Mouse (Mus musculus): ENCODE measurements around the gene Pde4c.

The Pde4c gene

DNA sequence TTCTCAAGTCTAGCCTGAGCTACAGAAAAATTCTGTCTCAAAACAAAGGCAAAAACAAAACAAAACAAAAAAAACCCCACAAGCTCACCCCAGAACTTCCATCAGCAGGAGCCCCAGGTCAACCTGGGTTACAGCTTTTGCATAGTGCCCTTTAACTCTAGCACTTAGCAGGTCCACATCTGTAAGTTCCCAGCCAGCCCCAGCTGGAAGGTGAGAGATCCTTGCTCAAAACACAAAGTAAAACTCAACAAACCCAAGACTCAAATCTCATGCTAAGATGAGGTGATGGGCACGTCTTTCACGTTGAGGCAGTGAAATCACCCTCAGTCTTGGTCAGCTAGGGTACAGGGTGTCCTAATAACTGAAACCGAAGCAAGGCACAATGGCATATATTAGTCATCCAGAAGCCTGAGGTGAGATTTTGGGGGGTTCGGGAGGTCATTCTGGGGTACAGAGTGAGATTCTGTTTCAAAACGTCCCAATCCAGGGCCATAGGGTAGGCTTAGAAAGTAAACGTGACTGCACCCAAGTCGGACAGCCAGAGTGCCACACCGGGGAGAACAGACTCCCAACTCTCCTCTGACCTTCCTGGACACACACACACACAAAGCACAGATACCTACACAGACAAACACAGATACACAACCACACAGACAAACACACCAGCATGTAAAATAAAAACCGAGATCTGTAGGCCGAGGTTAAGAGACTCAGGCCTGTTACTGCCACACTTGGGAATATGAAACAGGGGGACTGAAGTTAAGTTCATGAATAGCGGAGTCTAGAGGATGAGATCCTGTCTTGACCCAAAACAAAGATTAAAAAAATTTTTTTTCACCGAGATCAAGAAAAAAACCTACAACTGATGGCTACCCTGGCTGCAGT, 25.9 kb upstream of the Pde4c start:
- CTCF ChIA-PET, result interaction anchor here (0.5 kb wide), 1 partner anchor 319 kb away, joined by 4 read pairs; no protein-coding TSS in a partner anchor

DNA sequence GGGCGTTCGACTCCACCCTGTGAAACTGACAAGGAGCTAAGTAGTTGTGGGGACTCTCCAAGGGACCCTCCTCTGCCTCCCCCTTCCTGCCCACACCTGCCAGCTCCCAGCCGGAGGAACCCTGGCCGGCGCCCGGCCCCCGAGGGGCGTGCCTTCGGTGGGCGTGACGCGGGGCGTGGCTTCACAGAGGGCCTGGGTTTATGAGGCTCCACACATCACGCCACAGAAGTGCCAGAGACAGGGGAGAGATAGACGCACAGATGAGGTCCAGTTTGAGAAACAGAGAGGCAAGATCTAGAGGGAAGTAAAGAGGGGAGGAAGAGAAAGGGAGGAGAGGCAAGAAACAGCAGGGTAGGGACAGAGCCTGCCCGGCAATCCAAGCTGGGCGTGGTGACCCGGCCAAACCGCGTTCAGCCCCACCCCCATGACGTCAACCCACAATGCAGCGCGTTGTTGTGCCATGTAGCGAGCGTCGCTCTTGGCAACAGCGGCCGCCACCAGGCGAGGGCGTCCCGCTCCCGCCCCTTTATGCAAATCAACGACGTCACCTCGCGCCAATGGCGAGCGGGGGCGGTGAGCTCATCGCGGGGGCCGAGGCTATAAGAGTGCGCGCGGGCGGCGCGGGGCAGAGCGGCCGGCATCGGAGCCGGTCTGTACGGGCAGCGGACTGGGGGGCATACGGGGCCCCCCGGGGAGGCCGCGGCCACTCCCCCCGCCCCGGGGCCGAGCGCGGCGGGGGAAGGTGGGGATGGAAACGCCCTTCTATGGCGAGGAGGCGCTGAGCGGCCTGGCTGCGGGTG, 25.0 kb upstream of the Pde4c start, which contains the start of gene Jund:
Gene Jund (plus strand): TSS at position 640 of the 800 bp plus-strand sequence.
- CTCF ChIA-PET, result interaction anchor here (0.5 to 1.0 kb wide), 2 partner anchors 25 to 320 kb away, joined by 4 read pairs; partner anchors contain the start of gene Lsm4

DNA sequence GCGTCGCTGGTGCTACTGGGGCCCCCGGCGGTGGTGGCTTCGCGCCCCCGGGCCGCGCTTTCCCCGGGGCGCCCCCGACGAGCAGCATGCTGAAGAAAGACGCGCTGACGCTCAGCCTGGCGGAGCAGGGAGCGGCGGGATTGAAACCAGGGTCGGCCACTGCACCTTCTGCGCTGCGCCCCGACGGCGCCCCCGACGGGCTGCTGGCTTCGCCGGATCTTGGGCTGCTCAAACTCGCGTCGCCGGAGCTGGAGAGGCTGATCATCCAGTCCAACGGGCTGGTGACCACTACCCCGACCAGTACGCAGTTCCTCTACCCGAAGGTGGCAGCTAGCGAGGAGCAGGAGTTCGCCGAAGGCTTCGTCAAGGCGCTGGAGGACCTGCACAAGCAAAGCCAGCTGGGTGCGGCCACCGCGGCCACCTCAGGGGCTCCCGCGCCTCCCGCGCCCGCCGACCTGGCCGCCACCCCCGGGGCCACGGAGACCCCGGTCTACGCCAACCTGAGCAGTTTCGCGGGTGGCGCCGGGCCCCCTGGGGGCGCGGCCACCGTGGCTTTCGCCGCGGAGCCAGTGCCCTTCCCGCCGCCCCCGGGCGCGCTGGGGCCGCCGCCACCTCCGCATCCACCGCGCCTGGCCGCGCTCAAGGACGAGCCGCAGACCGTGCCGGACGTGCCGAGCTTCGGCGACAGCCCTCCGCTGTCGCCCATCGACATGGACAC, 24.2 kb upstream of the Pde4c start:
- CTCF ChIA-PET, result interaction anchor here (0.6 to 1.0 kb wide), 2 partner anchors 26 to 28 kb away, joined by 3 to 4 read pairs; partner anchors contain the start of gene Lsm4

DNA sequence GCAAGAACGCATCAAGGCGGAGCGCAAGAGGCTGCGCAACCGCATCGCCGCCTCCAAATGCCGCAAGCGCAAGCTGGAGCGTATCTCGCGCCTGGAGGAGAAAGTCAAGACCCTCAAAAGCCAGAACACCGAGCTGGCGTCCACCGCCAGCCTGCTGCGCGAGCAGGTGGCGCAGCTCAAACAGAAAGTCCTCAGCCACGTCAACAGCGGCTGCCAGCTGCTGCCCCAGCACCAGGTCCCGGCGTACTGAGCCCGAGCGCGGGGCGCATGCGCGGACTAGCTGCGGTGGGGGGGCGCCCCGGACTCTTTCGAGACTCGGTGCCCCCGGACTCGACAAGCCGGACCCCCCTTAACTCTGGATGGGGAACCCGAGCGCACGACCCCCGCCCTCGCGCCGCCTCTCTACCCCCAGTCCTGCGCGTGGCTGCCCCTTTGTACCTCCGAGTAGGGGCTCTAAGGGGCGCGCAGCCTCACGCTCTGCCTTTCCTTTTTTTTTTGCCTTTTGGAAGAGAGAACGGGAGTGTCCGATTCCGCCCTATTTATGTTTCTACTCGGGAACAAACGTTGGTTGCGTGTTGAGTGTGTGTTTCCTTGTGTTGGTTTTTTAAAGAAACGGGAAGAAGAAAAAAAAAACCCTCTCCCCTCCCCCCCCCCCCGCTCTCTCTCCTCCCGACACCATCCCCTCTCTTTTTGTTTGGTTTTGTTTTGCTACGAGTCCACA, 23.5 kb upstream of the Pde4c start:
- CTCF ChIA-PET, result interaction anchor here (0.6 to 1.0 kb wide), 4 partner anchors 27 to 671 kb away, joined by 3 to 6 read pairs (median 4); partner anchors contain the start of genes Lsm4 and Ocel1

DNA sequence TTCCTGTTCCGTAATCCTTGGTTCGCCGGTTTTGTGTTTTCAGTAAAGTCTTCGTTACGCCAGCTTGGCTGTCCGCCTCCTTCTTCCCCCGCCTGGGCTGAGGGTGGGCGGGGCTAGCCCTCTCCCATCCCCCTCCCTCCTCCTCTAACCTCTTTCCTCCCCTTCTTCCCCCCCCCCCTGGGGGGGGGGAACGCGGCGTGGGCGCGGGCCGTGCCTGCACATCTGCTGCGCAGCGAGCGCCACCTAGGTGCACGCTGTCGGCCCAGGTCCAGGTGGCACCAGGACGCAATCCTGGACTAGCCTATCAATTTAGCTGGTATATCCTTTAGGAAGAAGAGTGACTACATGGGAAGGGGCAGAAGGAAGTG, 23.0 kb upstream of the Pde4c start:
- CTCF ChIA-PET, result interaction anchor here (0.5 to 0.7 kb wide), 3 partner anchors 18 to 234 kb away, joined by 3 to 6 read pairs (median 4); partner anchors contain the start of gene Gm3336

DNA sequence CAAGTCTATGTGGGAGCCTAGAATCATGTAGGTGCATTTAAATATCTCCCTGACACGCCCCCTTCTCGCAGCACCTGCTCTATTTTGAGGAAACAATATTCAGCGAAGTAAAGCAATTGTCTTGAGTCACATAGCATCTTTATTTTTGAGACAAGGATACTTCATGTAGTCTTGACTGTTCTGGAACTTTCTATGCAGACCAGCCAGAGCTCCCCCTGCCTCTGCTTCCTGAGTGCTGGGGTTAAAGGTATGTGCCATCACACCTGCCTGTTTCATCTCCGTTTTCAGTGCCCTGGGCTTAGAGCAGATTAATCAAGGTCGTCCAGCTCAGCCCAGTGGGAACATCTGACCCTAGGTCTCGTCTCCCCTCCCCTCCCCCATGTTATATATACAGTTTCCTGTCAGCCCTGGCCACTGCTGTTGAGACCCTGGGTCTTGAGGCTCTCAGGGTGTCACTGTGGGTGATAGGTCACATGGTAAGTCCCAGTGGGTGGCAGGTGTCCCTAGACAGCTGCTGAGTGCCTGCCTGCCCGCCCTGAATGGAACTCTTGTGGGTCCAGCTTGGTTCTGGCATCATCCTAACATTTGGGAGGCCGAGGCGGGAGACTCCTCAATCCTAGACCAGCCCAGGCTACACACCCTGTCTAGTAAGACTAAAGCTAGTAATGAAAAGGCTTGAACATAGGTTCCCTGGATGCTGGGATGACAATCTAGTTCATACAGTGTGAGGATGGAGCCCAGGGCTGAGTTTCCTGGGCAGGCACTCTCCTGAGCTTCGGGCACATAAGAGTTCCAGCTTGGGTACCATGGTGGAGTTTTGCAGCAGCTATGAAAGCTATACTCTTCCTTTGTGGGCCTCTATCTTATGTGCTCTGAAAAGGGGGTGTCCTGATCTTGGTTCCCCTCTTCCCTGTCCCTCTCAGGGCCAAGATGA, 22.2 kb upstream of the Pde4c start:
- CTCF ChIA-PET, result interaction anchor here (0.5 to 0.9 kb wide), 6 partner anchors 17 to 235 kb away, joined by 3 to 5 read pairs (median 4); partner anchors contain the start of gene Gm3336

DNA sequence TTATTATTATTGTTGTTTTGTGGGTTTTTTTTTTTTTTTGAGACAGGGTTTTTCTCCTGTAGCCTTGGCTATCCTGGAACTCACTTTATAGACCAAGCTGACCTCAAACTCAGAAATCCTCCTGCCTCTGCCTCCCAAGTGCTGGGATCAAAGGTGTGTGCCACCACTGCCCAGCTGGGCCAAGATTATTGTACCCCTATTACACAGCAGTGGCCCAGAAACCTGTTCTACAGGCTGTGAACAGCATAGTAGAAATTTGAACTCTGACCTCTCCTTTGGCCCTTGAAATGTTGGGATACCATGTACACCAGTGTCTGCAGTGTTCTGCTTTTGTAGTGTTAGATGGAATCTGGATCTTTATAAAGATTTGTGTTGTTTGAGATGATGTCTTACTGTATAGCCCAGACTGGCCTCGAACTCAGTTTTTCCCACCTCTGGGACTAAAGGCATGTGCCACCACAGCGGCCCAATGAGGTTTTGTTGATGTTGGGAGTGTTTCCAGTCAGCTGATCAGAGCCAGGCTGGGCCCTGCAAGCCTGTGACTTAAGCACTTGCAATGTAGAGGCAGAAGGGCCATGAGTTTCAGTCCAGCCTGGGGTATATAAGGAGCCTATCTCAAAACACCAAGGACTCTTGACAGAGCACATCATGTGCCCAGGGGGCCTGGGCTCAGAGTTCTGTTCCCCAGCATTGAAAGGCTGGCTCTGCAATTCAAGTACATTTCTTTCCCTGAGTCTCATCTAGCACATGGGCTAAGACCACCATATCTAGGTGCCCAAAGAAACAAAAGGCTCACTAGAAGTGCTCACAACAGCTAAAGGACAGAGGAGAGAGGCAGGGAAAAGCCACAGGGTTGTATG, 21.3 kb upstream of the Pde4c start:
- CTCF ChIA-PET, result interaction anchor here (0.7 to 0.9 kb wide), 4 partner anchors 25 to 44 kb away, joined by 3 to 5 read pairs (median 4); no protein-coding TSS in a partner anchor

DNA sequence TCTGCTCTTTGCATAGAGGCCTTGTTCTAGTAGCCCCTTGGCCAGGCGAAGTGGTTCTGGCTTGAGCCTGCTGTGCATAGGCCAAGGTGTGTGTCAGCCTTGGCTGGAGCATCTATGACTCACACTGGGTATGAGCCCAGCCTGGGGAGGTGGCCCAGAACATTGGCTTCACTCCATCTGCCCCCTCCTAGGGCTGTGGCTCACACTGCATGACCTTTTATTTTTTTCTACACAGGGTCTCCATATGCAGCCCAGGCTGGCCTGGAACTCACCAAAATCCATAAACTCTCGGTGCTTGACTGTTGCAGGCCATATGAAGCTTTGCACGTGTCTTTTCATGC, 20.7 kb upstream of the Pde4c start:
- CTCF ChIA-PET, result no interaction called here

DNA sequence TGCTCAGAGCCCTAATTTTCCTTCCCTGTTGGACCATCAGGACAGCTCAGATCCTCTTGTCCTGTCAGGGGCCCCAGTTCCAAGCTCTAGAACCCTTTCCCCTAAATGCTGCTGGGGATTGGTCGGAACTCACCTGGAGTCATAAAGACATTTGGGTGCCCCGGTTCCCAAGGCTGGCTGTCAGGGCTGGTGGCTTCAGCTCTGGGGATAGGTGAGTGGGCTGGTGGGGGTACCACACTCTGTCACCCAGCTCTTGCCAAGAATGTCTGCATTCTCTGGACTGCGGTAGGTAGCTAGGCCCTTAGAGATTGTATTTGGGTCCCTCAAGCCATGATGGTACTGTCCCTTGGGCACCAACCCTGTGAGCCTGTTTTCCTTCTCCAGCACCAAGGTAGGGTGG, 20.2 kb upstream of the Pde4c start, which contains the start of gene Iqcn:
Gene Iqcn (plus strand): TSS at position 171 of the 400 bp plus-strand sequence.
- CTCF ChIA-PET, result no interaction called here

DNA sequence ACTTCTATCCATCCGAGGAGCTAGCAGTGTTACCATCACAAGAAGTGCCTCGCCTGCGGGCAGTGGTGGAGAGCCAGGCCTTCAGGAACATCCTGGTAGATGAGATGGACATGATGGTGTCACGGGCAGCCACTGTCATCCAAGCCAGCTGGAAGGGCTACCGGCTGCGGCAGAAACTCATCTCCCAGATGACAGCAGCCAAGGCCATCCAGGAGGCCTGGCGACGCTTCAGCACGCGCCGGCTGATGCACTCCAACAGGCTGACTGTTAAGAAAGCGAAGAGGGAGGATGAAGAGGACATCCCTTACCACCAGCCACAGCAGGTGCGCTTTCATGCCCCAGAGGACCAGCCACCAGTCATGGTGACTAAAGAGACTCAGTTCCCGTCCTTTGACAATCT, 15.2 kb upstream of the Pde4c start:
- CTCF ChIA-PET, result interaction anchor here (0.6 kb wide), 1 partner anchor 706 kb away, joined by 3 read pairs; no protein-coding TSS in a partner anchor

DNA sequence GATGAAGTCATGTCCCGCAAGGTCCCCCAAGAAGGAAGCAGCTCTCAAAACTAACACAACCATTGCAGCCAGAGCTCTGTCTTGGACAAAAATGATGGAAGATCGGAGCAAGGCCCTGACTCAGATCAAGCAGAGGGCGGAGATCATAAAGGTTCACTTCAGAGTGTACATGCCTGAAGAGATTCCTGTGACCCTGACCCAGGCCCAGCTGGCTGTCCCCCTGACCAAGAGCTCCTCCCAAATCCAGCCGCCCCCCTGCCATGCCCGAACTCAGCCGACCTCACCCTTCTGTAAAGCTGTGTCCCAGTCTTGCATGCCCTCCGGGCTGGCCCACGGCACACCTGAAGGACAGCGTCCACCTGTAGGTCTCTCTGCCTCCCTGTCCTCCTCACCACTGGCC, 13.7 kb upstream of the Pde4c start:
- CTCF ChIA-PET, result no interaction called here

DNA sequence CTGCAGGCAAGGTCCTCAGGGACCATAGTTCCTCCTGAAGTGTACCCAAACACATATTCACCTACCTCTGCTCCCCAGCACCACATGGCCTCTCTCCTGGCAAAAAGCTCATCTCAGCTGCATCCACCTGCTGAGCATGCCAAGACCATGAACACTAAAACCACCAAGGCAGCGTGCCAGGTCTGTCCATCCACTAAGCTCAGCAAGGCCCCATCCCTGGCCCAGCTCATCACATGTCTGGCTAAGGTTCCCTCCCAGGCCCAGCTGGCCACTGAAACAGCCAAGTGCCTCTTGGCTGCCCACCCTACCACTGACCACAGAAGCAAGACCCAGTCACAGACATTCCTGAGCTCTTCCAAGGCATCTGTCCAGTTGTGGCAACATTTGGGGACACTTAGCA, 13.2 kb upstream of the Pde4c start:
- CTCF ChIA-PET, result no interaction called here

DNA sequence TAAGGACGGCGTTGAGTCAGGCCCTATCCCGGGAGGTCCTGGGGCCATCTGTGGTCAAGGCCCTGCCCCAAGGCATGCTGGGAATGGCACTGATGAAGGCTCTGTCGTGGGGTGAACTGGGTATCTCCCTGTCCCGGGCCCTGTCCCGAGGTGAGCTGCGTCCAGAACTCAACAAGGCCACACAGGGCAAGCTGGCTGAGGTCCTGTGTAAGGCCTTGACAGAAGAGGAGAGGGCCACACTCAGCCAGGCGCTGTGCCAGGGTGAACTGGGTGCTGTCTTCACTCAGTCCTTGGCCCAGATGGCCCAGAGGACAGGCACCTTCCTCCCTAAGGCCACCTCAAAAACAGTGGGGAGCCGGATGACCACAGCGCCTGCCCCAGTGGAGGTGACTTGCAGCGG, 12.5 kb upstream of the Pde4c start:
- CTCF ChIA-PET, result no interaction called here

DNA sequence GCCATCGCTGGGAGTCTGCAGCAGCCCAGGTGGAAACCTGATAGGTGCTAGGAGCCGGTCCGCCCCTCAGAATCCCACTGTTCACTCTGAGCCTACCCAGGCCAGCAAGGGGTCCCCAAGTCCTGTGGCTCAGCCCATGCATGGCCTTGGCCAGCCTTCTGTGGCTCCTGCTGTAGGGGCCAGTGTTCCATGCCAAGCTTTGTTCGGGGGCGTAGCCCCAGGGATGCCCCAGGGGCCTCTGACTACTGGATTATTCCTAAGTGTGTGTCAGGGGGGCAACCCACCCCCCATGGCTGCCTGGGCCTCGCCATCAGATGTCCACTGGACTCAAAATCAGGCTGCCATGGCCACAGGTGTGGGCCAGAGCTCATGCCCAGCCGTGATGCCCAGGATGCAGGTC, 9.5 kb upstream of the Pde4c start:
- CTCF ChIA-PET, result no interaction called here

DNA sequence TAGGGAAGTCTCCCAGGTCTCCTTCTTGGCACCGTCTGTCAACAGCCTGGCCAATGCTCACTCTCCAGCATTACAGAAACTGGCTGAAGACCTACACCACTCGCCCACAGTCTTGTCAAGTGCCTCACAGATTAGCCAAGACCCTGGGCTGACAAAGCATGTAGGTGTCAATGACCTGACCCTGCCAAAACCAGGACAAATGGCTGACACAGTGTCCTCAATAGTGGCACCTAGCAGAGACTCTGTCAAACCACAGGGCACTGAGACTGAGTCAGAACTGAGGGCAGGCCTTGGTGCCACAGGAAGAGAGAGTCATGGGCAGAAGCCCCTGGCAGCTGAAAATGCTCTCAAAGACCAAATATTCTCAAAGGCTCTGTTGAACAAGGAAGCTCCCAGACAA, 8.4 kb upstream of the Pde4c start:
- CTCF ChIA-PET, result no interaction called here

DNA sequence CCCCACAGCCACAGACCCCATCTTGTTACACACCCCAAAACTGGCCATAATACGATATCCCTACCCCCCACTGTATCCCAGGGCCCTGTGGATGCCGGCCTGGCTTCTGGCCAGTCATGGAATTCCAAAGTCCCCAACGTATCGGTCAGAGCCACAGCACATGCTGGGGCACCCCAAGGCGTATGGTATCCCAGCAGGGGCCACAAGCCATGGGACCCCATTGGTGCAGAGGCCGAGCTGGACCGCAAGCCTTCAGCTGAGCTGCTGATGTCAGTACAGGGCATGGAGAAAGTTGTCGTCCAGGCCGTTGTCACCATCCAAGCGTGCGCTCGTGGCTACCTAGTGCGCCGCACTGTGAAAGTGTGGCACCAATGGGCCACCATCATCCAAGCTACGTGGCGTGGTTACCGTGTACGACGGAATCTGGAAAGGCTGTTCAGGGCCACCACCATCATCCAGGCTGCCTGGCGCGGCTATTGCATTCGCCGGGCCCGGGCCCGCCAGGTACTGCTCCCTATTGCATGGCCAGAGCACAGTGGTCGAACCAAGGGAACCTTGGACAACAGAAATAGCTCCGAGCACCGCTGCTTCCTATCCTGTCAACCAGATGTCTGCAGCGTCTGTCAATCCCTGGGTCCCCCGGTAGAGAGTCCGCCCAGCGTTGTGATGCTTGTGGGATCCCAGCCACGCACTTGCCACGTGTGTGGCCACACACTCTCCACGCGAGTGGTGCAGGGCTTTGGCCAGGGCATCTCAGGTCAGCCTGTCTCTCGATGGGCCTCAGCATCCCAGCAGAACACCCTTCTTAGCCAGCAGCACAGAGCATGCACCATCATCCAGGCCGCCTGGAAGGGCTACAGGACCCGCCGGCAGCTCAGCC, 6.8 kb upstream of the Pde4c start:
- CTCF ChIA-PET, result interaction anchor here (0.5 kb wide), 1 partner anchor 104 kb away, joined by 4 read pairs; no protein-coding TSS in a partner anchor

DNA sequence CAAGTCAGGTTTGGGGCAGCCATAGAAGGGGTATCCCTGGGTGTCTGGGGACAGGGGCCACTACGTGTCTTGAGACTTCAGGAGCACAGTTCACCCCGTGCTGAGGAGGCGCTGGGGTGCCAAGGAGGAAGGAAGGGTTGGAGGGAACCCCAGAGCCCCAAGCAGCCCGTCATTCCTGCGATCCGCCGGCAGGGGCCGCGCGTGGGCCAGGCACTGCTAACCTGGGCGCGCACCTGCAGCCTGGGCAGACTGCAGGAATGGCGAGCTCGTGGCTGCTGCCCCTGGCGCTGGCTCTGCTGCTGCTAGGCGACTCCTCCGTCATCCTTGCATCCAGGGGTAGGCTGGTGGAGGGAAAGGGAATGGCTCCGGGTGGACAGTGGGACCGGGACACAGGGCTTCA, 5.2 kb upstream of the Pde4c start, which contains the start of gene Gm3336:
Gene Gm3336 (plus strand): TSS at position 247 of the 400 bp plus-strand sequence.
- CTCF ChIA-PET, result interaction anchor here (0.7 to 1.1 kb wide), 3 partner anchors 17 to 658 kb away, joined by 3 read pairs; partner anchors contain the start of gene Rab3a

Measured in spleen, embryonic (tissue).